In genomic region chr12:41565540-41566432, GRCm38 (mm10) we compare ENCODE assay signal across 9 mouse cellular contexts.
DNase-seq lines count a peak whose midpoint lies in the region; ATAC-seq and TF ChIP-seq lines count a peak whose summit lies in the region.
"Had no signal": no experiment of that assay in that cellular context is flagged by ENCODE, and none has a peak within 500 bp of the region (broad histone marks: within the 10 kb centered on the region; RNA-seq: fewer than 3 reads in every experiment).

No protein-coding gene starts in this region.

- no peak for TF ChIP-seq CTCF in layer of hippocampus, adult 2 months (conservative IDR thresholded peaks at IDR 0.05)

- peak overlapping the region; percentile 53 for H3K4me2 ChIP-seq in heart, embryonic 15.5 days
- H3K4me2 ChIP-seq in liver, embryonic 13.5 days: peak overlapping the region; percentile 42; the same call in 1 of the 2 replicates

- no peaks in the 10 kb centered on the region for H3K27me3 ChIP-seq in heart, embryonic 15.5 days
- H3K27me3 ChIP-seq in liver, embryonic 13.5 days: no peaks in the 10 kb centered on the region

- peak overlapping the region; percentile 11; the same call in 1 of the 2 replicates for H3K4me3 ChIP-seq in heart, embryonic 15.5 days
- H3K4me3 ChIP-seq in liver, embryonic 13.5 days (replicated peaks): no peak overlapping the region
- no peak overlapping the region for H3K4me3 ChIP-seq in layer of hippocampus, adult 2 months
- H3K4me3 ChIP-seq: heart, adult 2 months had no signal

- no peaks in the 10 kb centered on the region for H3K9me3 ChIP-seq in heart, embryonic 15.5 days (replicated peaks)
- no peaks in the 10 kb centered on the region for H3K9me3 ChIP-seq in liver, embryonic 13.5 days (replicated peaks)

- H3K9ac ChIP-seq in heart, embryonic 15.5 days: no peak overlapping the region
- no peak overlapping the region for H3K9ac ChIP-seq in liver, embryonic 13.5 days

- peak; percentile 86 for DNase-seq in heart, adult 11 months
- DNase-seq in heart, postnatal 14 days: no peak
- DNase-seq in adrenal gland, postnatal 14 days: peak; percentile 23
- no peak for DNase-seq in liver, embryonic 13.5 days
- DNase-seq in layer of hippocampus, adult 2 months (ENCODE audit: low spot score in 2 of 2): no peak

- intact Hi-C loops in heart, postnatal 14 days (cut with DNase I): no loop called here

- peaks cover 8% of the 10 kb centered on the region for H3K4me1 ChIP-seq in heart, embryonic 15.5 days (replicated peaks)
- H3K4me1 ChIP-seq in liver, embryonic 13.5 days (replicated peaks): no peaks in the 10 kb centered on the region; the same call in 1 of the 2 replicates

- H3K36me3 ChIP-seq in heart, embryonic 15.5 days: no peaks in the 10 kb centered on the region
- no peaks in the 10 kb centered on the region for H3K36me3 ChIP-seq in liver, embryonic 13.5 days

- H3K27ac ChIP-seq in heart, embryonic 15.5 days: no peak overlapping the region
- no peak overlapping the region for H3K27ac ChIP-seq in liver, embryonic 13.5 days
- no peak overlapping the region for H3K27ac ChIP-seq in layer of hippocampus, adult 2 months
- H3K27ac ChIP-seq: heart, adult 2 months had no signal

- 15% methylated on average over 18 of the region's 18 CpGs for WGBS in heart, embryonic 15.5 days
- 18% methylated on average over 18 of the region's 18 CpGs for WGBS in liver, embryonic 13.5 days (ENCODE audit: insufficient replicate concordance)

- 0 out of 2 replicates have a peak, but pooled peaks have one; percentile 31 for ATAC-seq in heart, embryonic 15.5 days (replicated peaks; ENCODE audit: insufficient number of reproducible peaks, insufficient read depth, low FRiP score, low read depth)
- peak; percentile 48; the same call in 1 of the 2 replicates for ATAC-seq in liver, embryonic 13.5 days (ENCODE audit: low read depth)
- ATAC-seq in neutrophil, adult 5-6 weeks (ENCODE audit: extremely low read depth, insufficient number of reproducible peaks, low FRiP score, poor library complexity, severe bottlenecking): peak; percentile 73
- no peak for ATAC-seq in erythroid progenitor cell, adult 5-6 weeks (replicated peaks; ENCODE audit: low FRiP score, poor library complexity, severe bottlenecking)

Comparison
In these comparisons a context has a peak if more than half of its experiments do, and no peak if none do; other contexts are left out.
1. DNase-seq: peak in heart, adult 11 months (single experiment) and adrenal gland, postnatal 14 days (single experiment); none in heart, postnatal 14 days (0 of 2), liver, embryonic 13.5 days (single experiment) and layer of hippocampus, adult 2 months (0 of 2).